Mouse (Mus musculus): ENCODE results near the gene Col26a1. TPM values are rescaled to one million over a fixed set of nuclear protein-coding genes. Genes with fewer than 3 reads are reported as not detected.
"Not testable (repeated sequence)": the region's sequence is repeated elsewhere in the genome, so short reads cannot be mapped to it uniquely, and the experiment has no call there.

Col26a1 gene
- polyA plus RNA-seq, 1 experiment = 0.16 TPM

DNA sequence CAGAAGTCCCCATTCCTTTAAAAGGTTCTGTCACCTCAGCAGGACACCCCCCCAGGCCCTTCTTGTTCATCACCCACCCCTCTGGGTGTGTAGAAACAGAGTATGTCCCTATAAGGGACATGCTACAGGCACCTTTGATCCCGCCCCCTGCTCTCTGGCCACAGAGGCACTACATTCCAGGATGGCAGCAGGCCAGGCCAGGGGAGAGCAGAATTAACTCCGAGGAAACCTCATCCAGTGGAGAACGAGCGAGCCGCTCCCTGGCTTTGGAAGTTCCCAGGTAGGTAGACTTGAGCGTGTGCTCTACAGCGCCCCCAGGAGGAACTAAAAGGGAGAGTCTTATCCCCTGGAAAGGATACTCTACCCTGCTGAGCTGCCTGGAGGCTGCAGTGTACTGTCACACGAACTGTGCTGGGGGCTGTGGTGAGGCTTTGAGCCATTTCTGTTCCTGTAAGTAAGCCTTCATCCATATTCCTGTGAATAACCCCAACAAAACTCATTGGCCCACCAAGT, 118.8 kb downstream of the Col26a1 start:
- WGBS = 31% methylated on average over 8 of the region's 8 CpGs
- no peak for DNase-seq (ENCODE audit: low read depth, low spot score)

DNA sequence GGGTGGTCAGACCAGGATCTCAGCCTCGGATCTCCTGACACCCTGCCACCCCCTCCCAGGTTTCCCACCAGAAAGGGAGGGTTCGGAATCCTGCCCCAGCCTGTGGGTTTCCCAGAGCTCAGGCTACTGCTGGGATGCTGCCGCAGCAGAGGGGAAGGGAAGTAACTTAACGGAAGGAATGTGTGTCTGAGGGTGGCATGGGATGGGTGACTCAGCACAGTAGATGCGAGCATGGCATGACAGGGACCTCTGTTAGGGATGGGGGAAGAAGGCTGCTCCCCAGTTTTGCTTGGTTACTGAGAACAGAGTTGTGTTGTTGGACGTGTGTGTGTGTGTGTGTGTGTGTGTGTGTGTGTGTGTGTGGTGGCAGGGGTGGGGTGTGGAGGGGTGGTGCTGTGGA, 122.7 kb downstream of the Col26a1 start:
- WGBS = 47% methylated on average over 6 of the region's 6 CpGs
- no peak for DNase-seq (ENCODE audit: low read depth, low spot score)

DNA sequence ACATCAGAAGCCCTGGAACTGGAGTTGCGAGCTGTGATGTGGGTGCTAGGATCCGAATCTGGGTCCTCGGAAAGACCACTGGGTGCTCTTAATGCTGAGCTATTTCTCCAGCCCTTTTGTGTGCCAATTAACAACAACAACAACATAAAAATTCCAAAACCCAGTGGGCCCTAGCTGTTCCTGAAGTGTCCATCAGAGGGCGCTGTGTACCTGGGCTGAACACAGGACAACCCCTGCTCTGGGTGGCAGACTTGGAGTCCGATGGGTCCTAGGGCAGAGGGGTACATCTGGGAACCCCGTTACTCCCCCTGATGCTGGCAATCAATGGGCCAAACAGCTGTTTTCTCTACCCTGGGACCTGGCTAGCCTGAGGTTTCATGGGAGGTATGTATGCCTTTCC, 123.2 kb downstream of the Col26a1 start:
- WGBS = 44% methylated on average over 6 of the region's 6 CpGs
- DNase-seq (ENCODE audit: low read depth, low spot score) = no peak

DNA sequence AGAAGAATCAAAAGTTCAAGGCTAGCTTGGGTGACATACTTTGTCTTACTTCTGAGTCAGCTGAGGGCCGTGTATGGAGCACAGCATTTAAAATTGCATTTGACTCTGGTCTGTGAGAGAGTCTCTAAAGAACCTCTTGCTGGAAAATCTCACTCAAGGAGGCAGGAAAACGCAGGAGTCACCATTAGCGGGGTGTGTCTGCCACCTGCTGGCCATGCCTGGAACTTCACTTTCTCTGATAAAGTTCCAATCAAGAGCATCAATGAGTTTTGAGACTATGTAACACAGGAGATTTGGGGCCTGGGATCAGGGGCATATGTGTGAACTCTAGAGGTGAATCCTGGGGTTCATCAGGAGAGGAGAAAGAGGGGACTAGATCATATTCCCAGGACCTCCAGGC, 127.3 kb downstream of the Col26a1 start:
- DNase-seq (ENCODE audit: low read depth, low spot score) = peak; percentile 21
- WGBS = 4% methylated on average over 3 of the region's 3 CpGs

DNA sequence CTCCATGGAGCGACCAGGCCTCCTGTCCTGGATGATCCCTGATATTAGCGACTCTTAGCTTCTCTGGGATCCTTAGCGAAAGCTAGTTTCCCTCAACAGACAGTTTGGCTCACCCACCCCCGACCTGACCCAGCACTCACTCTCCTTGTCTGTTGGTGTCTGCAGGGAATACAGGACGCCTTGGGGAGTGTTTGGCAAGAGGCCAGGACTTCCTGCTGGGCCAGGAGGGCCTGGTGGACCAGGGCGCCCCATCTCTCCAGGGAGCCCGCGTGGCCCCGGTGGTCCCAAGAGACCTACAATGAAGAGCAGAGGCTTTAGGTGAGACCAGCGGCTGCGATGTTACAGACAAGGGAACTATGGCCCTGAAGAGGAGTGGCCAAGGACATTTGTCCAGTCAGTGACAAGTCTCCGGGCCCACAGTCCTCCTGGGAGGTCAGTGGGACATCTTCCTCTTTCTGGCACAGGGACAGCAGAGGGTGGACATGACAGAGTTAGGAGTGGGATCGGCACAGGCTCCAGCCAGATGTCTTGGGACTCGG, 128.9 kb downstream of the Col26a1 start:
- WGBS = 56% methylated on average over 14 of the region's 14 CpGs
- no peak for DNase-seq (ENCODE audit: low read depth, low spot score)

DNA sequence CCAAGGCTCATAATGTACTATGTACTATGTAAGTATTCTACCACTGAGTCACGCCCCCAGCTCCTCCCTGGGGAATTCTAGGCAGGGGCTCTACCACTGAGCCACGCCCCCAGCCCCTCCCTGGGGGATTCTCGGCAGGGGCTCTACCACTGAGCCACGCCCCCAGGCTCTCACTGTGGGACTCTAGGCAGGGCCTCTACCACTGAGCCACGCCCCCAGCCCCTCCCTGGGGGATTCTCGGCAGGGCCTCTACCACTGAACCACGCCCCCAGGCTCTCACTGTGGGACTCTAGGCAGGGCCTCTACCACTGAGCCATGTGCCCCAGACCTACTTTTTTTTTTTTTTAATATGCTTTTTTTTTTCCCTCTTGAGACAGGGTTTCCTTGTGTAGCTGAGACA, 129.8 kb downstream of the Col26a1 start:
- DNase-seq (ENCODE audit: low read depth, low spot score) = not testable (repeated sequence)
- WGBS = 56% methylated on average over 7 of the region's 7 CpGs

DNA sequence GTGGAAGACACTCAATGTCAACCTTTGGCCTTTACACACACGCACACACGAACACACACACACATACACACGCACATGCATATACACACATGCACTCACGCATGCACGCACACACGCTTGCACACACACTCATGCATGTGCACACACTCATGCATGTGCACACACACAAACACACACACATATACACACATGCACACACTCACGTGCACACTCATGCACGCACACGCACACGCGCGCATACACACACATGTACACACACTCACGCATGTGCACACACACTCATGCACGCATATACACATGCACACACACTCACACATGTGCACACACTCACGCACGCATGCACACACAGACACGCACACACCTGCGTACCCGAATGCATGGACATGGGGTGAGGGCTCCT, 130.9 kb downstream of the Col26a1 start:
- 98% methylated on average over 19 of the region's 19 CpGs for WGBS
- no peak for DNase-seq (ENCODE audit: low read depth, low spot score)

DNA sequence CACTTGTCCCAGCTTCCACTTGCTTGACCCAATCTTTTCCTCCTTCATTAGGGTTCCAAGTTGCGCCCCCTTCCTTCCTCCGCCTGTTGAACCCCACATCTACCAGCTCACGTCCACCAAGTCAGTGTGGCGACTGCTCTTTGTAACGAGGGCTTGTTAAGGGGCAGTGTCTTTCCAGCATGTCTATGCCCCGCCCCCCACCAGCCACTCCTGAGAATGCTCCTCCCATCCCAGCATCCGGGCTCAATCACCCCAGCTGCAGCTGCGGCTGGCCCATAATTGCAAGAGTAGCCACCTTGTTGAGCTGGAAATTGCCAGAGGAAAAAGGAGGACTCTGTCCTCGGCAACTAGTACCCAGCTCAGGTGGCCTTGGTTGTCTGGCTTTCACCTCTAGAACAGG, 136.4 kb downstream of the Col26a1 start:
- DNase-seq (ENCODE audit: low read depth, low spot score) = no peak
- 46% methylated on average over 9 of the region's 9 CpGs for WGBS

DNA sequence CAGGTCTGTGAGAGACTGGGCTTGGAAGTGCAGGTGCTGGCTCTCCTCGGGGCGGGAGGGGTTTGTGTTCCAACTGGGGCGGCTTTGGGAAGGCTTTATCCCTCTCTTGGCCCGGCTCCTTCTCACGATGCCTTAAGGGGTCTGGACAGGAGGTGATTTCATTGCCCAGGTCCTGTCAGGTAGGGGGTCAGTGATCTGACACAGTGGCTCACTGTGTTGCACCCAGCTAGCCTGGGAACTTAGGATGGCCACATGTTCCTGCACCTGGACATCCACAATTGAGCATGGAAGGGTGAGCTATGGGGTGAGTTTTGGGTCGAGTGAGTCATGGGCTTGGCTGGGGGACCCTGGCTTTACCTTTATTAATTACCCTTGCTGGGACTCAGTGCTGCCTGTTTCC, 144.1 kb downstream of the Col26a1 start:
- 54% methylated on average over 6 of the region's 6 CpGs for WGBS
- DNase-seq (ENCODE audit: low read depth, low spot score) = no peak

DNA sequence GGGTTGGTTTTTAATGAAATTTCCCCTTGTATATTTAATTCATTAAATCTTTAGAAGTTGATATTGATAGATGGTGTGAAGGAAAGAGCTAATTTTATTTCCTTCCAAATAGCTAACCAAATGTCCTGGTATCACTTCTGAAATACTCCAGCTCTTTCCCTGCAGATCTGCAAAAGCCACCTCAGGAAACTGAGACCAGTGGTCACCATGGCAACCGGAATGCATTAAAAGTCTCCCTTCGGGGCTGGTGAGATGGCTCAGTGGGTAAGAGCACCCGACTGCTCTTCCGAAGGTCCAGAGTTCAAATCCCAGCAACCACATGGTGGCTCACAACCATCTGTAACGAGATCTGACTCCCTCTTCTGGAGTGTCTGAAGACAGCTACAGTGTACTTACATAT, 156.7 kb downstream of the Col26a1 start:
- 81% methylated on average over 5 of the region's 5 CpGs for WGBS
- DNase-seq (ENCODE audit: low read depth, low spot score) = not testable (repeated sequence)

DNA sequence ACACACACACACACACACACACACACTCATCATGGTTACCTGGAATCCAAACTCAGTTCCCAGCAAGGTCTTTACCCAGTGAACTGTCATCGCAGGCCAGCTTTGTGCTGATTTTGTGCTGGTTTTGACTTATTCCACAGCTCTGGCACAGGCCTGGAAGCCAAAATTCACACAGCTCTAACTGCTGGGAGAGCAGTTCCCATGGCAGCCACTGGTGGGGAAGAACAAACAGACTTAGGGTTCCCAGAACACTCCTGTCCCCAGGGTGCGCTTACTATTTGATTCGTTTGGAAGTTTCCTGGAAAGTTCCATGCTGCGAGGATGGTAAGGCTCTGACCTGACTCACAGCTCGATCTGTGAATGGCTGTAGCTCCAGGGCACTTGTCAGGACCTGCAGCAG, 161.4 kb downstream of the Col26a1 start:
- 65% methylated on average over 5 of the region's 5 CpGs for WGBS
- DNase-seq (ENCODE audit: low read depth, low spot score) = no peak

DNA sequence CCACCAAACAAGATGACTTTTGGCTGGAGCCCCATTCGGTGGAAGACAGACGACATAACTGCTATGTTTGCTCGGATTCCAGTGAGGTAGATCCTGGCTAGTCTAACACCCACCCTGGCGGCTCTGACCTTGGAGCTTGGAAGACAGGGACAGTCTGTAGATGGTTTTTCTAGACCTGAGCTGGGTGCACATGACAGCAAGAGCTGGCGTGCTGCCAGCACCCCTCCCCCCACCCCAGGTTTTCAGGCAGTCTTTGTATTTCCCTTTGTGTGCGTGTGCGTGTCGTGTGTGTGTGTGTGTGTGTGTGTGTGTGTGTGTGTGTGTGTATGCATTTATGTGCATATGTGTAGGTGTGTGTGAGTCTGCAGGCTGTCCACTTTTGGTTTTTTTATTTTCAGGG, 164.4 kb downstream of the Col26a1 start:
- 56% methylated on average over 8 of the region's 8 CpGs for WGBS
- no peak for DNase-seq (ENCODE audit: low read depth, low spot score)

DNA sequence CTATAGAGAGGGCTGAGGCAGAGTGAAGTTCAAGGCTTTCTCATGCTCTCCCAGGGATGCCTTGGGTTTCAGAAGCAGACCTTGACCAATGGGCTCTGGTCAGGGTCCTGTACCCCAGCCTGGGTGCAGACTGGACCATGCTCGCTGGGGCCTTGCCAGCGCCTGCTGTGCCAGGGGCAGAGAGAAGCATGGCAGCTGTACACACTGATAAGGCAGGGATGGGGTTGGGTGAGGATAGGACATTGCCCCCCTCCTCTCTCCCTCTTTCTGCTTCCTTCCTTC, 165.5 kb downstream of the Col26a1 start:
- WGBS = 43% methylated on average over 2 of the region's 2 CpGs
- no peak for DNase-seq (ENCODE audit: low read depth, low spot score)

DNA sequence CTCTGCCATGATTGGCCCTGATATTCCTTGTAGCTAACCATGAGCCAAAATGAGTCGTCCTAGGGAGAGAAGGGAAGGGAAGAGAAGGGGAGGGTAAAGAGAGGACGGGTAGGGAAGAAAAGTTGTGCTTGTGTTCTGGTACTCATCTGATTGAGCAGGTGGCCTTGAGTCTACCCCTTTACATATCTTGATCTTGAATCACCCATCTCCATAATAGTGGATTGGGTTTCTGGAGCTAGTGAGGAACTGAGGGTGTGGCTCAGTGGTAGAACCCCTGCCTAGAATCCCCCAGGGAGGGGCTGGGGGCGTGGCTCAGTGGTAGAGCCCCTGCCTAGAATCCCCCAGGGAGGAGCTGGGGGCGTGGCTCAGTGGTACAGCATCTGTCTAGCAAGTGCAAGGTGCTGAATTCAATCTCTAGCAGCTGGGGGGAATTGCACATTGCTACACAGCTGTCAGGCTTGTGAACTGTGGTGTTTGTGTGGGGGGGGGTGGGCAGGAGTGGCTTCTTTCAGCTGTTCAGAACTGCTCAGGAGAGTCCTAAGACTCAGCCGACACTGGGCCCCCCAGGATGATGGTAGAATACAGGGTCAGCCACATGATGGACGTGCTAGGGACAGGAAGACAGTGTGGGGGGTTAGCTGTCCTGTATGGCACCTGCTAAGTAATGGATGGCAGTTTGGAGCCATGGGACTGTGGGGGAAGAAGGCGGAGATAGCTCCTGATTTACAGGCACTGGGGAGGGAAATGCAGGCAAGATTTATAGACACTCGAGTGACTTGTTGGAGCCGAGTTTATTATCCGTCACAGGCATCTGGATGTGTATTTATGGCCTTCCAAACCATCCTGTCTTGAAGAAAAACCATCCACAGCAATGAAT, 166.1 kb downstream of the Col26a1 start:
- DNase-seq (ENCODE audit: low read depth, low spot score) = no peak
- WGBS = 31% methylated on average over 10 of the region's 10 CpGs

DNA sequence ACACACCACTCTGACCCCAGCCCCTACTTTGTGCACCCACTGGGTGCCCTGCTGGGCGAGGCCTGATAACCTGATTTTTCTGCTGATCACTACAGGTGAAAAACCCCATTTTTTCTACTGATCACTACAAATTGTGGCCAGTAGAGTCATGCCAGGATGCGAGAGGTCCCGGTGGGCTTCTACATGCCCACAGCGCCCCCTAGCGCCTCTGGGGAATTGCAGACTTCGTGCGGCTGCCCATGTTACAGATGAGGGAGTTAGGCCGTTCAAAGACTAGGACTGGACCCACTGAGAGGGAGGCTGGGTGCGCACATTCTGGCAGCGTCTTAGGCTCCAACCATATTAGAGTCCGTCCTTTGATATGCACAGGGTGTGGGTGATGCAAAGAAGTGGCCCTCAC, 168.1 kb downstream of the Col26a1 start:
- no peak for DNase-seq (ENCODE audit: low read depth, low spot score)
- 53% methylated on average over 11 of the region's 11 CpGs for WGBS

DNA sequence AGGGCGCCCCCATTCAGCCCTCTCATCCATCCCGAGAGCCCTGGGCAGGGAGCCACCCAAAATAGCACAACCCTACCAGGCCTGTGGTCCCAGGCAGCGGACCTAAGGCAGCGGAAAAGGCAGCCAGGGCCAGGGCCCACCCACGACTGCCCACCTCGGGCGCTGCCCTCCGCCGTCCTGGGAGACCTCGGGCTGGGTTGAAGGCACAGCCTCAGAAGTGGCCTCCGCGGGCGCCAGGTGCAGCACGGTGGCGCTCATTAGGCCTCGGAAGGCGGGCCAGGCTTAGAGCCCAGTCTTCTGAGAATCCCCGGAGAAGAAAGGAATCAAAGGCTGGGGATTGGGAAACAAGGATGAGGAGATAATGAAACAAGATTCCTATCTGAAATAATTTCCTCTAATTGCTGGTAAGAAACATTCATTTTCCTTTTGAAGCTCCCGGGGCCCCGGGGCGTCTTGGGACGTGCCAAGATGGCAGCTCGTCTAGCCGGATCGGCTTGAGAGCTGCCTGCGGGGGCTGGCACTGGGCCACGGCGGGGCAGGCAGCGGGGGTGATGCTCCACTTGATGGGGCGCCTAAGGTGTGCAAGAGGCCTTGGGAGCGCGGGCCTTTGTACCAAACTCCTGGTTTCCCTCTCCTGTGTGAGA, 168.7 kb downstream of the Col26a1 start:
- 41% methylated on average over 32 of the region's 32 CpGs for WGBS
- no peak for DNase-seq (ENCODE audit: low read depth, low spot score)

DNA sequence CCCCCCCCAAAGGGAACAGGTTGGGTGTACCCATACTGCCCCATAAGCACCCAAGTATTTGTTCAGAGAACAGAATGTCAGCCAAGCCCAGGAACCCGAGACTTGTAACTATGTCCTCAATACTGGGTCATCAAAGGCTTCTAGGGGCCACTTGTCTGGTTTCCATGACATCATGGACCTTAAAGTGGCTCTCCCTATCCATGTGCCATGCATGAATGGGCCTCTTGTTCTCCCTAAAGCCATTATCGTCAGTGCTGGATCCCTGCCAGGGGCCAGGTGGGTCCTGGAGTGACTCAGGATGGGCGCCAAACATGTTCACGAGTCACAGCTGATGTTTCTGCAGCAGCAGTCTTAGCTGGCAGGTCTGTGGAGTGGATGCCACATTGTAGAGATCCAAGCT, 172.3 kb downstream of the Col26a1 start:
- 26% methylated on average over 4 of the region's 4 CpGs for WGBS
- peak; percentile 16 for DNase-seq (ENCODE audit: low read depth, low spot score)

DNA sequence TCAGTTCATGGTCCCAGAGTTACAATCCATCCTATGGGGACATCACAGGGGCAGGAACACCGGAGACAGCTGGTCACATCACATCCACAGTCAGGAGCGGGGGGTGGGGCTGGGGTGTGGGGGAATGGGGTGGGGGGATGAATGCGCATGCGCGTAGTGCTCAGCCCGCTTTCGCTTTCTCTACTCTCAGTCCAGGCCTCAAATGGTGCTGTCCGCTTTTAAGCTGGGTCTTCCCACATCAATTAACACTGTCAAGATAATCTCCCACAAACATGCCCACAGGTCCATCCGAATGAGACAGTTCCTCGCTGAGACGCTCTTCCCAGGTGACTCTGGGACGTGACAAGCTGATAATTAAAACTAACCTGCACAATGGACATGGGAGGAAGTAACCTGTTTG, 174.9 kb downstream of the Col26a1 start:
- WGBS = 88% methylated on average over 12 of the region's 12 CpGs
- no peak for DNase-seq (ENCODE audit: low read depth, low spot score)

DNA sequence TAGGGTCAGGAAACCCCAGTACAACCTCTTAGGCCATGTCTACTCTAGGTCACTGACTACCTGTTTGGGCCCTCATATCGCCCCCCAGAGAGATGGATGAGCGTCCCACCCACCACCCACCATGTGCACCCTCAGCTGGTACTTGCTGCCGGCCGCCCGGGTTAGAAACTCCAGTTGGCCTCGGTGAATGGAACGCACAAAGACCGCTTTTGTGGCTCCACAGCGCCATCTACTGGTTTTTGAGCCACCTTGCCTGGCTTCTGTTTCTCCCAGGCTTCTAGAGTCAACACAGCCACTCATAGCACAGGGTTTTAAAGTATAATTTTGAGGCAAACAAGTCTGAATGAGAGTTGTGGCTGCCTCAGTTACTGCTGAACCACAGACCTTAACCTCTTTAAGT, 176.2 kb downstream of the Col26a1 start:
- under 1% methylated on average over 9 of the region's 9 CpGs for WGBS
- DNase-seq (ENCODE audit: low read depth, low spot score) = peak; percentile 77

DNA sequence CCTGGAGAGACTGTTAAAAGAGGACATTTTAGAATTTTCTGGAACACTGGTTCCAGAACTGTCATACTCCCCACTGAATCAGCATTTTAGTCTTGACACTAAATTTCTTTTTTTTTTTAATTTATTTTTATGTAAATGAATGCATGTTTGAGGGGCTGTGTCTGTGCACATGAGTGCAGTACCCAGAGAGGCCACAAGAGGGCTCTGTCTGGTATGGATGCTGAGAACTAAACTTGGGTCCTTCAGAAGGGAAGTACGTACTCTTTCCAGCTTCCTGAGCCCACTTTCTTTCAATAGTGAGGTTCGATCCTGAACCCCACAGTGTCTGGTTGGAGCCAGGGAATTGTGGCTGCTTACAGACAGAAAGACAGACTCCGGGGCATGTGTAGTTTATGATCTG, 177.5 kb downstream of the Col26a1 start:
- no peak for DNase-seq (ENCODE audit: low read depth, low spot score)
- 94% methylated on average over 3 of the region's 3 CpGs for WGBS

DNA sequence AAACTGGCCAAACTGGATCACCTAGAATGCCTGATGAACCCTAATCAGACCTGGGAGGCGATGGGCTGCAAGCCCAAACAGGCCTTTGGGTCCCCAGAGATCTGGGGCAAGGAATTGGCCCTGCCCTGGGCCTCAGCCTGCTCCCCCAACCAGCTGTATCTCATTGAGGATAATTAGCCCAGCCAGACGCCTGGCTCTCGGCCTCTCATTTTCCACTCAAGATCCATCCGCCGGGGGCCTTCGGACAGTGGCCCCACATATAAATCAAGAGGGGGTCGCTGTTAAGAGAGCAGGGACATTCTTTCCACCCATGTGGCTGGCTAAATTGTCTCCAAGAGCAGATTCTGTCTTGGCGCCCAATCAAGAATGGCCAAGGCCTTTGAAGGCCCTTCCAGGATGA, 178.9 kb downstream of the Col26a1 start:
- 85% methylated on average over 8 of the region's 8 CpGs for WGBS
- DNase-seq (ENCODE audit: low read depth, low spot score) = no peak

All from large intestine, adult 2 months (tissue).